Mouse (Mus musculus) ovary, adult 18-20 months (tissue): ENCODE measurements around the gene Adamts7.

Source experiments
- DNase-seq: peaks from one replicate; pipeline ENCODE4 v3.0.0; 2022; ENCODE audit warnings: low spot score, mixed read lengths

The Adamts7 gene

DNA sequence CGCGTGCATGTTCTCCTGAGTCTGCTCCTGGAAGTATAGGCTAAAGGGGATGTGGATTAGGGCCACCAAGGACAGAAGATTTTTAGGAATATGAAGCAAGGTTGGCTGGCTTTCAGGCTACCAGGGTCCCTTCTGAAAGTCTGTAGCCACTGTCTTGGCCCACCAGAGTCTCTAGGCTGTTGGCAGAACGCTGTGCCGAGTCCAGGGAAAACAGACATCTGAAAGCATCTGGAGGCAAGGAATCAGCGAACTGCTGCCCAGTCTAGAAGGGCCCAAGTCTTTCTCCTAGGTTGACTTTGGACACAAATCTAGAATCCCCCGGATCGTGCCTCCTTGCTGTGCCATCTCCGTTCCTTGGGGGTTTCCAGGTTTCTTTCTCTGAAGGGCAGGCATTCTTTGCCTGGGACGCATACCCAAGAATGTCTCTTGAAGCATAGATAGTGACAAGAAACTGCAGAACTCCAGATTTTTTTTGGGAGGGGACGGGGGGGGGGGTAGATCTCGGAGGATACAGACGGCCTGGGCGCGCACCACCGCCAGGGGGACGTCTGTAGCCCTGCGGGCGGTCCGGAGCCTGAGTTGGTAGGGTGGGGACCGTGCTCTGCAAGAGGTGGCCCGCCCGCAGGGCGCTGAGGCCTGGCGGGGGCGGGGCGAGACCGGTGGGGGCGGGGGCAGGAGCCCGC, 485 bp upstream of the Adamts7 start:
- peak; percentile 66 for DNase-seq

DNA sequence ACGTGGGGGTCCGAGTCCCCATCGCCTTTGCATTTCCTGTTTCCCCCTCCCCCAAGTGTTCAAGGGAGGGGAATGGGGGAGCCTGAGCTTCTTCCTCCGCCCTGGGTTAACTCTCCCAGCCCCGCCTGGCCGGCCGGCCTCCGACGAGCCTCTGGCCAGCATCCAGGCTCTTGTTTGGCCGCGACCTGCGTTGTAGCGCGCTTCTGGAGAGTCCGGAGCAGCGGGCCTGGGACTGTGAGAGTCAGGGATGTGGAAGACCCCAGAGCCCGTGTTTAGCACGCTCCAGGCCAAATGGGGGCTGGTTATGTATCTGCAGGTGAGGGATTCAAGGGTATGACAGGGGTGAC, 853 bp downstream of the Adamts7 start:
- no peak for DNase-seq

DNA sequence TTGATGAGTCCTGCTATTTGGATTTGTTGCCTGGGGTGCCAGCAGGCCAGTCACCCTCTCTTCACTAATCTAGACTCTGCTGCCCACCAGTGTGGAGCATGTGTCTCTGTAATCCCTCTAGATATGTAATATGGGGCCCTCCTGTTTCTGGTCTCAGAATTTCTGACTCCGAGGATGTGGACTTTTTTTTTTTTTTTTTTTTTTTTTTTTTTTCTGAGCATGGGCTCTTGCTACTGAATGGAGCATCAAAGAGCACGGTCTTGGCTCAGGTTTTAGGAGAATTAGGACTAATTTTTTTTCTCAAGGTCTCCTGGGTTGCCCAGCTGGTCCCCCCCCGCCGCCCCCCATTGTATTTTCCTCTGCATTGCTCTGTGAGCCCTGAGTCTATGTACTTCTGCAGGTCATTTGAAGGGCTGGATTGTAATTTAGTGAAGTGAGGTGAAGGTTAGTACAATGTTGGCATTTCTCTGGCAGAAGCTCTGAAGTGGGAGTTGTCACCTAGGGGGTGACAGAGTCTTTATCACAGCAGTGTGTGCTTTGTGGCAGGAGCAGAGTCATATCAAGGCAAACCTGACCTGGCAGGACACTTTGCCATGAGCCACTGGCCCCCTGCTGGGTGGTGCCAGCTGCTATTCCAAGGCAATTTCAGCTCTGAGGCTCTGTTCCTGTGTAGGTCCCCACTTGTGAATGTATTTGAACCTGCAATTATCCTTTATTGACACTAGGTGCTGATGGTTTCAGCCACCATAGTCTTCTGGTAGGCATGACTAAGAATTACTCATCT, 2.0 kb downstream of the Adamts7 start:
- DNase-seq: no peak

DNA sequence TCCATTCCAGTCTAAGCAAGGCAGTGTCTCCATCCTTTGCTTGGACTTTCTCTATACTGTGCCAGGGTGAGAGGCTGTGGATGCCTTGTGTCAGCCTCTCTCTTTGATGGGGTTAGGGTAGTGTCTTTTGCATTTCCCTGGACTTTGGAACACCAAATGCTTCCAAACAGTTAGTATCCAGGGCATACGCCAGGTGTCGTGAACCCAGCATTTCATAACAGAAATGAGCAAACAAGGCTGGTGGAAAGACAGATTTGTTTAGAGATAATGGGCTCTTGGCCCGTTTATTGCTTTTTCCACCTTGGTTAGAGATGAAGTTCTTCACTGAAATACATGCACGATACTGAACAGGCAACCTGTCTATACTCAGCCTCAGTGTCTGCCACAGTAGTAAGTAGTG, 2.7 kb downstream of the Adamts7 start:
- DNase-seq: no peak

DNA sequence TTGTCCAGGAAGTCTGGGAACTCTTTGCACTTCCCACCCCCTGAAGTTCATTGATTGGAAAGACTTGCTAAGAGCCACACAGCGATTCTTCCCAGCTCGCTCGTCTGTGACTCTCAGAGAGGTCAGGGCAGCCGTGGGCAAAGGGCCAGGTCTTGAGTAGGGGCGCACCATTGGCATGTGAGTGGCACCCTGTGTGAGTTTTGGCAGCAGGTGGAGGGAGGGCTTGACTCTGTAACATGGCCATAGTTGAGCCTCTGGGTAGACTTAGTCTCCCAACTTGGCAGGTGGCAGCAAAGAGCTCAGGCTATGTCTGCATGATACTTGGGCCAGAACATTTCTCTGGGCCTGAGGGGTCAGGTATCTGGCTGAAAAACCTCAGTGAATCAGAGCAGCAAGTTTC, 3.7 kb downstream of the Adamts7 start:
- DNase-seq: no peak

DNA sequence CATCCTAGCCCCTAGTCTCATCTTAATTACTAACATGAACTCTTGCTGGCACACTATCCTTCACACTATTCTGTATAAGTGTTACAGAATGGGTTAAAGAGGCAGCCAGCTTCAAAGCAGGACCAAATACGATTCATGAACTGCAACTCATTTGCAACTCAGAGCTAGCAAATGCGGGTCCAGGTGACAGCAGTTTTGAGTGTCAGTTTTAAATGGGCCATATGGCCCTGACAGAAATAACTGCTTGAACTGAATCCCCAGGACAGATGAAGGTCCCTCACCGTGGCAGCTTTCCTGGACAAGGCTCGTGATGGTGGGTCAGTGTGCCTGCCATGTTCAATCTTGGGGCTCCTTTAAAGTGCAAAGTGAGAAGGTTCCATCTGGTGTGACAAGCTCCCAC, 7.1 kb downstream of the Adamts7 start:
- no peak for DNase-seq

DNA sequence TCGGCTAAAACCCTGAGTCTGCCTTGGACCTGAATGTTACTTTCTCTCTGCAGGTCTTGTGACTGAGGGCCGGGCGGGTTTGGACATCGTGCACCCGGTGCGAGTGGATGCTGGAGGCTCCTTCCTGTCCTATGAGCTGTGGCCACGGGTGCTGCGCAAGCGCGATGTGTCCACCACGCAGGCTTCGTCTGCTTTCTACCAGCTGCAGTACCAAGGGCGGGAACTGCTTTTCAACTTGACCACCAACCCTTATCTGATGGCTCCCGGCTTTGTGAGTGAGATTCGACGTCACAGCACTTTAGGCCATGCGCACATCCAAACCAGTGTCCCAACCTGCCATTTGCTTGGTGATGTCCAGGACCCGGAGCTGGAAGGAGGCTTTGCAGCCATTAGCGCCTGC, 8.6 kb downstream of the Adamts7 start:
- no peak for DNase-seq

DNA sequence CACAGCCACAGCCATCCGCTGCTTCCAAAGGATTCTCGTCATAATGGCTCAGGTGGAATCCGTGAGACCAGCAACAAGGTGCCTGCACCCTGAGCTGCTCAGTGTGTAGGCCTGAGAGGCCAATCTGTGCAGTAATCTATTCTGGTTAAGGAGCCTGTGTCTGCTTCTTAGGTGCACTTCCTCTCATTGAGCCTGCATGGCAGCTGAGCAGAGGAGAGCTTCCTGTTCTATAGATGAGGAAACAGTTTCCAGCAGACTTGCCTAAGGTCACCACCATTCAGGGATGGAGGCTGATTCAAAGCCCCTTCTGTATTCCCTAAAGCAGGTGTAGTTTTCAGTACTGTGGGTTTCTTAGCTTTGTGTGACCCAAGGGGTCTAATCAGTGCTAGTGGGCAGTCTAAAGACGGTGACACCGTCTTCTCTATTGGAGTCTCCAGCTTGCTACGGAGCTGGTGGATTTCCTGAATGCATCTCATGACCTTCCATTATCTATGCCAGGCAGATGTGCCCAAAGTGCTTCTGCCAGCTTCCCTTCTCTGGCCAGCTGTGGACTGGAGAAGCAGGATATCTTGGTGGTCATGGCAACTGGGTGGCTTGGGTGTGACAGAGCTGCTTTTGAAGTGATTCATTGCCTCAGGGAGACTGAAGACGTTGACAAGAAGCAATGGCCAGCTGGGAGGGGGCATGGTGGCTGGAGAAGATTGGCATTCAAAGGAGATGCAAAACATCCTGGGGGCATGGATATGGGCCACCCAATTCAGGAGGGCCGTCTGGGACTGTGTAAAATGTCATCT, 9.9 kb downstream of the Adamts7 start:
- no peak for DNase-seq

DNA sequence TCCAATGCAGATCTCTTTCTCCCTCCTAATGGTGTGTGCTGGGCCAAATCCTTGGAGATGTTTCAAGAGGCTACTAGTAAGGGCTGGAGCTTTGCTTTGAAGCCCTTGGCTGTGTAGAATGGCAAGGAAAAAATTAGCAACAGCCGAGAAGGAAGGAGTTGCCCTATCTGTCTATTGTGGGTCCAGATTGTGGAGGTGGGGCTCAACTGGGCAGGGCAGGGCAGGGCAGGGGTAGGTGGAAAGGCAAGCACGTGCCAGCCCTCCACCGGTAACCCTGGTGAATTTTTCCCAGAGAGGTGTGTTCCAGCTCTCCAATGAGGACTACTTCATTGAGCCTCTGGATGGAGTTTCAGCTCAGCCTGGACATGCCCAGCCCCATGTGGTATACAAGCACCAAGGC, 10.5 kb downstream of the Adamts7 start:
- no peak for DNase-seq

DNA sequence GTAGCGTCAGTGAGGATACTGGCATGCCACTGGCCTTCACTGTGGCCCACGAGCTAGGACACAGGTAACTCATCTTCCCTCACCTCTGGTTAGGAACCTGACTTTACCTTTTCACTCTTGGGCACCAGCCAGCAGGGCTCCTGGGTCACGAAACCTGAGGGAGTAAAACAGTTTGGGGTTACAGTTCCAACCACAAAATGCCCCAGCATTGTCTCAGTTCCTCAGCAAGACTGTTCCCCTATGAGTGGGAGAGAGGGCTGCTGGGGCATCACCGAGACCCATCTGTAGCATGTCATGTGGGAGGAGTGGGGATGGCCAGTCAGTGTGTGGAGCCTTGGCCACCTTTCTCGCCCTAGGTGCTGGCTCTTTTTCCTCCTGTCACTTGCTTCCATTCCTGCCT, 16.5 kb downstream of the Adamts7 start:
- no peak for DNase-seq

DNA sequence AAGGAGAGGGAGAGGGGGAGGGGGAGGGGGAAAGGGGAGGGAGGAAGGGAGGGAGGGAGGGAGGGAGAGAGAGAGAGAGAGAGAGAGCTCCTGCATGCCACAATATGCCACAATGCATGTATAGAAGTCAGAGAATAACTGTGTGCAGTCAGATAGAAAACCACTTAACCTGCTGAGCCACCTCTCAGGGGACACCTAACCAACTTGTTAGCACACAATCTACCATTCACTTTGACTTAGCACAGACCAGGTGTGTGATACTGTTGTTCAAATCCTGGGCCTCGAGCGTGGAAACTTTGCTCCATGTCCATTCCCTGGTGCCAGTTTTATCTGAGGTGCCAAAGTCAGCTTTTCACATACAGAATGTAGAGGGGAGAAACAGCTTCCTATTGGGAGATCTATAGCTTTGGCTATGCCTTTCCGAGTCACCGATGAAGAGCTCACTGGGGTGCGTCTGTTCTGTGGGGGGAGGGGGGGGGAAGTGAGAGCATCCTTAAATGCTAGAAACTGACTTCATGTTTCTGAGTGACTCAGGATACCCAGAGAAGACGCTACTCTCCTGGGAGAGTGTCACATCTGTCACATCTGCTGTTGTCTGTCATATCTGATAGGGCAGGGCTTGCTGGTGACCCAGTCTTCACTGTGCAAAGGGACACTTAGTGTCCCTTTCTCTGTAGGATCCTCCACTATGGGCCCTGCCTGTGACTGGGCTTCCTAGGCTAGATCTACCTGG, 19.0 kb downstream of the Adamts7 start:
- no peak for DNase-seq

DNA sequence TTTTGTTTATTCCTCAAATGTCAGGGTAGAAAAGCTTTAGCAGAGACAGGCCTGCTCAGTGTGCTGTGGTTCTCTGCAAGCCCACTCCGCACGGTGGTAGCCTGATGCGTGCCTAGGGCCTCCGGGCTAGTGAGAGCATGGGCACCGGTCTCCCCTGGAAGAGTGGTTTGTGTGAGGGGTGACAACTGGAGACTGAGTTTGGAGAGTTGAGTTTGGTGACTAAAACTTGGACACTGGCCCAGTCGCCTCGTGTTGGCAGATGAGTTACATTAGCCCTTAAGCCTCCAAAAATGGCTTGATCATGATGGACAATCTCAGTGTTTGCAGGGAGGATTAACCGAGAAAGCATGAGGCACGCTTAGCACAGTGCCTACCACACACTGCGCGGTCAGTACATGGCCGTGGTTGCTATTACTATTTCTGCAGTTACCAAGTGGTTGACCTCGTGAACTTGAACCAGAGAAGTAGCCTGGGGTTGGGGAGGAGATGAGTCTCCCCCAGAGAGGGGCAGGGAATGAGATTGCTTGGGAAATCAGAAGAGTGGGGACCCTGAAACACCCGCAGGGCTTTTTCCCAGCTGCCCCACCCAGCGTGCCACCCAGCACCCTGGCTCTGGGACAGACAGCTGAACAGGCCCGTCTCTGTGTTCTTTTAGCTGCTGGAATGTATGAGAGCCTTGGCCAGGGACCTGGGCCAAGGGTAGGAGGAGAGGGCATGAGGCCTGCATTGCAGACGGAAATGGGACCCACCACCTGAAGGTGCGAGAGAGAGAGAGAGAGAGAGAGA, 20.0 kb downstream of the Adamts7 start:
- no peak for DNase-seq

DNA sequence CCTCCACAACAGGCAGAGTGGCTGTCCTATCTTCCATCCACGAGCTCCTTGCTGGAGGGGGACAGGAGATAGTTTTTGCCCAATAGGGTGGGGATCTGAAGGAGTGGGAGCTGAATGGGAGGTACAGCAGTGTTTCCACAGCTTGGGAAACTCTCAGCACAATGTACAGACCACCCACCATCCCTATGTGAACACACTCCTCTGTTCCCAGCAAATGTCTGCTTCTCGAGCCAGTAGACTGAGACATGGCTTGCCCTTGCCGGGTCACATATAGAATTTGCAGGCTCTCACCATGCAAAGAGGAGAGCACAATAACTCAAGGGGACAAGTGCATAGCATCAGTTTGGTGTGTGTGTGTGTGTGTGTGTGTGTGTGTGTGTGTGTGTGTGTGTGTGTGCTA, 20.7 kb downstream of the Adamts7 start:
- DNase-seq: no peak

DNA sequence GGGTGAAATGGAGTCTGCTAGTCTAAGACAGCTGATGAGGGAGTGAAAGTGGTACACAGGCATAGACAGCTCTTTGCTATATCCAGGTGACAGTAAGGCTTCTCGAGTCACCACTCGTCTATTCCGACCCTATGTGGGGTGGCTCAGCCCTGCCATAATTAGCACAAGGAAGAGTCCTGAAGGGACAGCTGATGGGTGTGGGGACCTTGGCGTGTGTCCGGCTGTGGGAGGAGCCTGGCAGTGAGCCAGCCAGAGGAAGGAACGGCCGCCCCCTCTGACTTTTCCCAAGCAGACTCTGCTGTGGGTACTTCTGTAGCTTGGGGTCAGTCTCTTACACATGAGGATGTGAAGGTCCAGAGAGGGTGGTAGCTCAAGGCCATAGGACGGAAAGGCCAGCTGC, 21.2 kb downstream of the Adamts7 start:
- DNase-seq: no peak

DNA sequence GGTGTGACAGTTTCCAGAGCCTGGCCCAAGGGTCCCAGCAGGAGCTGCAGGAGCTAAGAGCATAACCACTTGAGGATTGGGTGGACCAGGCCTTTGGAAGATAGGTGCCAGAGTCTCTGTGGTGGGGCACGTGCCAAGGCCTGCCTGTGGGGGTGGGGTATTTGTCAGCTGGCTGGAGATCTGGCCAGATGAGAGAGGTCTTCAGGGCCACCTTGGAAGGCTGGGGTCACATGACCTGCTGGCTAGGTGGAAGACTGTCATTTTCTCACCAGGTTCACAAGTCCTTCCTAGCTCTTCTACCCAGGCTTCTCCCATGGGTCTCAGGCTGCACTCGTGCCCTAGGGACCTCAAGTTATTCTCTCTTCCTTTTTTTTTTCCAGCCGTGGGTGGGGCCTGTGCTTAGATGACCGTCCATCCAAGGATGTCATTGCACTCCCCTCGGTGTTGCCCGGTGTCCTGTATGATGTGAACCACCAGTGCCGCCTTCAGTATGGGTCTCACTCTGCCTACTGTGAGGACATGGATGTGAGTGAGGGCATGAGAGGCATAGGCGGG, 22.6 kb downstream of the Adamts7 start:
- no peak for DNase-seq

DNA sequence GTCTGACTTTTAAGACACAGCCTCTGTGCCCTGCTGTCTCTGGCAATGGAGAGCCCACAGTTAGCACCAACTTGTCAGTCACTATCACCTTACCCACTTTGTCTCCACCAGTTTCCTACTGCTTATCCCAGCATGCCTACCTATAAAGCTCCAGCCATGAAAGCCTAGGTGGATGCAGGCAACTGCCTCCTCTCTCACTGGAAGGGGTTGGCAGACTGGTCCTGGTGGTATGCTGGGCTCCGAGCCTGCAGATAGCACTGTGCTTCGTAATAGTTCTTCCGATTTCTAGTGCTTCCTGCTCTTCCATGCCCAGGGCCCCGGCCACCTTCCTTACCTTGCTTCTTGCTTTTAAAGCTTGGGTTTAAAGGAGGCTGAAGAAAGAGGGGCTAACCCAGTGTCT, 26.0 kb downstream of the Adamts7 start:
- no peak for DNase-seq

DNA sequence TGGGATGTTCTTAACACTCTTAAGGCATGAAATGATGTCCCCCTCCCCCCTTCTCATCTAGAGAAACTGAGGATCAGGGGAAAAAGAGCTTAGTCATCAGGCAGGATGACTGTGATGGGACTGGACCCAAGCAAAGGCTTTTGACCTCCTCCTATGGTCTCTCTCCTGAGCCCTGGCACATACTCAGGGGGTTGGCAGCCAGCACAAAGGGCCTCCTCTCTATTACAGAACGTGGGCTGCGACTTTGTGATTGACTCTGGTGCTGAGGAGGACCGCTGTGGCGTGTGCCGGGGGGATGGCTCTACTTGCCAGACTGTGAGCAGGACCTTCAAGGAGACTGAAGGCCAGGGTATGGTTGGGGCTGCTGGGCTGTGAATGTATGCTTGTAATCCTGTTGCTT, 26.5 kb downstream of the Adamts7 start:
- no peak for DNase-seq

DNA sequence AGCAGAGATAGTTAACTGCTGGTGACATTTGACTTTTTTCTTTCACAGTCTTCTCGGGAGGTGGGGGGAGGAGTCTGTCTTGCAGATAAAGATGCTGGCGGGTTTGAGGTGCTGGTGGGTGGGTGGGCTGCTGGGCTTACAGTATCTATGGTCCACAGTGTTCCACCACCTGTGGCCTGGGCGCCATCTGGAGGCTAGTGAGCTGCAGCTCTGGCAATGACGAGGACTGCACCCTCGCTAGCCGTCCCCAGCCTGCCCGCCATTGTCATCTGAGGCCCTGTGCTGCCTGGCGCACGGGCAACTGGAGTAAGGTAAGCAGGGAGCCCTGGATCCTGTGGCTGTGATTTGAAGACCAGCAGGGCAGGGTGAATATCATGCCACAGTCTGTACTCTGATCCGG, 32.1 kb downstream of the Adamts7 start:
- no peak for DNase-seq

DNA sequence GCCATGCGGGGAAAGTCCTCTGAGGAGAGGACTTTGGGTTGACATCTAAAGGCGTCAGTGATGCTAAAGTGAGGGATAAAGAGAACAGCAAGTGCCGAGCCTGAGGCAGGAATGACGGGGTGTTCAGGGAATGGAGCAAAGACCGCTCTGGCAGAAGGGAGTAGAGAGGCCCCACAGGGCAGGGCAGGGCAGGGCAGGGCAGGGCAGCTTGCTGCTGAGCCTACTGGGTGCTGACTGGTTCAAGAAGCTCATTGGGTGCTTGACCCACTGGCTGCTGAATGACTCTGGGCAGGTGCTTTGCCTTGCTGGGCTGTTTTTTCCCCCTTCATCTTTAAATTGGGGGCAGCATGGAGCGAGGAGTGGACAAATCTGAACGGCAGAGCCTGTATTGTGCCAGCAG, 33.4 kb downstream of the Adamts7 start:
- no peak for DNase-seq

DNA sequence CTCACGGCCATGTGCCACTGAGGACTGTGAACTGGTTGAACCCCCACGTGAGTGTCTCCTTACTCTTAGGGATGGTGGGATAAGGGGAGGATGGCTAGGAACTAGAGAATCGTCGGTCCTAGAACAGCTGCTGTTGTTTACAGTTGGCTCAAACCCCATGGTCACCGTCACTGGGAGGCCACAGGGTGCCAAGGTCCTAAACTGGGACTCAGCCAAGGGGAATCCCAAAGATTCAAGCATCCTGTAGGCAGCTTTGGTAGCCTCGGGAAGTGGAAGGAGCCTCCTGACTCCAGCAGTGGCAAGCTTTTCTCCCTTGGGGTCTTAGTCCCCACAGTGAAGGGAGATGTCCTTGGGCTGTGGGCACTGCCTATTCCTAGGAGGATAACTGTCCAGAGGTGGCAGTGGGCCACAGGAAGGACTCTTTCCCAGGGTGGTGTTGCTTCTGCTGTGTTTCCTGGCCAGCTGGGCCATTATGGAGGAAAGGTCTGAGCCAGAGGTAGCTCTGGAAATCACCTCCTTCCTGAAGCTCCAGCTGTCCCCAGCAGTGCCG, 34.3 kb downstream of the Adamts7 start:
- DNase-seq: peak; percentile 51

DNA sequence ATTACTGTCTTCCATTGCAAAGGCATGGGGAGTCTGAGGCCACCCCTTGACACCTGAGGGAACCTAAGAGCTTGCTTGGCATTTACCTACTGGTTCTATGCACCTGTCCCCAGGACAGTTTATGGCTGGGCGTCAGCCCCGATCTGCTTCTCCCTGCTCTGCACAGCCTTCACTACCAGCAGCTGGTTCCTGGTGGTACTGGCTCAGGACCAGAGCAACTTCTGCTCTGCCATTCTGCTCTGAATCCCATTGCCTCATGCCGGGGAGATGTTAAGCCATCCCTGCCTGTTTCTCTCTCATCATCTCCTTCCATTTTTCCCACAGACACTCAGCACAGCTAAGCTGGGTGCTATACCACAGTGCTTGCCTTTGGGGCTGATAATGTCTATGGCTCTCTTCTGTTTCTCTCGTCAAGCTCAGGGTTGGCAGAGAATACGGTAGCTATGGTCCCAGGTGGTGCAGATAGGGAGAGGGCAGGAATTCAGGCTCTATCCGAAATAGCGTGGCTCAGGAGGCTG, 35.1 kb downstream of the Adamts7 start:
- no peak for DNase-seq
